Mouse (Mus musculus) liver, embryonic 15.5 days (tissue): ENCODE results near the gene Unc50. TPM values are rescaled to one million over a fixed set of nuclear protein-coding genes. Genes with fewer than 3 reads are reported as not detected.

ENCODE experiments used
- ATAC-seq: fragments of 200-750 bp; cut with Nextera tagmentation; 2 replicates; pipeline ENCODE4 v1.8.0; 2017; ENCODE audit warnings: moderate number of reproducible peaks, mild to moderate bottlenecking, moderate library complexity; ENCODE audit not compliant: insufficient read depth
- H3K27ac ChIP-seq: fragments of 300-500 bp; sonication (generic); replicated peaks from 2 replicates; pipeline ENCODE4 v1.5.1; 2015; ENCODE audit warnings: mild to moderate bottlenecking, inconsistent platforms
- H3K27me3 ChIP-seq: fragments of 300-500 bp; sonication (generic); 2 replicates; pipeline ENCODE4 v1.6.1; 2015; ENCODE audit warnings: mild to moderate bottlenecking, inconsistent platforms
- H3K36me3 ChIP-seq: fragments of 300-500 bp; sonication (generic); replicated peaks from 2 replicates; pipeline ENCODE4 v1.6.1; 2015; ENCODE audit warnings: moderate library complexity, mild to moderate bottlenecking, inconsistent platforms
- H3K4me1 ChIP-seq: fragments of 300-500 bp; sonication (generic); replicated peaks from 2 replicates; pipeline ENCODE4 v1.6.1; 2015; ENCODE audit warnings: inconsistent platforms
- H3K4me2 ChIP-seq: fragments of 300-500 bp; sonication (generic); 2 replicates; pipeline ENCODE4 v1.6.1; 2015; ENCODE audit warnings: moderate library complexity, mild to moderate bottlenecking, inconsistent platforms
- H3K4me3 ChIP-seq: fragments of 300-500 bp; sonication (generic); replicated peaks from 2 replicates; pipeline ENCODE4 v1.5.1; 2015; ENCODE audit warnings: mild to moderate bottlenecking, inconsistent platforms
- H3K9ac ChIP-seq: fragments of 300-500 bp; sonication (generic); 2 replicates; pipeline ENCODE4 v1.6.1; 2015; ENCODE audit warnings: moderate library complexity, mild to moderate bottlenecking, inconsistent platforms
- H3K9me3 ChIP-seq: fragments of 300-500 bp; sonication (generic); replicated peaks from 2 replicates; pipeline ENCODE4 v1.6.1; 2016; ENCODE audit warnings: inconsistent platforms
- WGBS: fragments of 180-500 bp; shearing (Covaris S2); methylation state at CpG from one replicate; pipeline ENCODE4 v1.1.7; 2015; ENCODE audit warnings: mixed read lengths; ENCODE audit not compliant: insufficient replicate concordance; 5-methylcytosine and 5-hydroxymethylcytosine counted together
- polyA plus RNA-seq: library from polyadenylated mRNA; unstranded; fragments of >200 nt; fragmentation: Nextera tagmentation; extraction: Ambion mirVana; gene quantifications from 2 replicates; pipeline ENCODE4 v1.2.1, GENCODE M21; 2015

The Unc50 gene
- polyA plus RNA-seq, 1 experiment from 2014 or later: 68.6 TPM

DNA sequence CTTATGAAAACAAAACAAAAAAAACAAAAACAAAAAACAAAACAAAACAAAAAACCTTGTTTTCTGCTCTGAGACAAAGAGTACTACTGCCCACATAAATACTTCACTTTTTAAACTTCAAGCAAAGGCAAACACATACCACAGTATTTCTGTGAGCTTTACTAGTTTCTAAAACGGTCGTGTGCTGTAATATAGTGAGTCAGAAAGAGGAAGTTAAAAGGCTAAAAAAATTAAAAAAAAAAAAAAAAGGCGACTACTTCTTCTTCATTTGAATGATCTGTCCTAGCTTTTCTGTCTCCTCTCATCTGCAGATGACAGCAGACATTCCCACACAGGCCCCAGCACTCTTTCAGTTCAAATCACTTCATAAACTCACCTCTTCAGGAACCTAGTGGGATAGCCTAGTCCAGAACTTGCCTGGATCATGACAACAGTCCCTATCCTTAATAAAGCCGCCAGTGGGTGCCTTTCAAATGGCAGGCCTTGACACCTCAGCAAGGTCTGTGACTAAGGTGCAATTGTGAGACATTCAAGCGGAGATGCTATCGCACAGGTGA lies 44.8 kb downstream of the Unc50 start:
- Histone ChIP-seq H3K27ac (0 out of 2 replicates have a peak overlapping the region, but pooled peaks have one; percentile 58), H3K4me2 (no peak overlapping the region)
- WGBS: 51% methylated on average over 6 of the region's 6 CpGs

DNA sequence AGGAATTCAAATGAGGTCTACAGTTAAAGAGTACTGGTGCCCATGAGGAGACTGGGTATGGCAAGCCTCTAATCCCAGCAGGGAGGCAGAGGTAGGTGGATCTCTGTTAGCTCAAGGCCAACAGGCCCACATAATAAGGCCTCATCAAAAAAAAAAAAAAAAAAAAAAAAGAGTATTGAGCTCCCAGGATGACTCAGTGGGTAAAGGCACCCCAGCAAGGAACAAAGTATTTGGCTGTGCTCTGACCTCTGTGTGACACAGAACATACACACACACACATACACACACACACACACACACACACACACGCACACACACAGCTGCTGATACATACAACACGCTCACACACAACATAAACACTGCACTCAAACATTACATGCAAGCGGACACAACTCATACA lies 45.4 kb downstream of the Unc50 start:
- H3K4me2 ChIP-seq: no peak overlapping the region
- ATAC-seq: no peak
- peaks cover 54% of the 10 kb centered on the region for H3K4me1 ChIP-seq
- H3K27me3 ChIP-seq: no peaks in the 10 kb centered on the region
- WGBS: 77% methylated on average over 3 of the region's 3 CpGs
- H3K36me3 ChIP-seq: no peaks in the 10 kb centered on the region
- no peak overlapping the region for H3K4me3 ChIP-seq
- H3K9ac ChIP-seq: no peak overlapping the region
- no peaks in the 10 kb centered on the region for H3K9me3 ChIP-seq
- no peak overlapping the region for H3K27ac ChIP-seq

More for the DNA sequence above, 44.8 kb downstream of the Unc50 start:
- Histone ChIP-seq H3K9ac (no peak overlapping the region), H3K9me3 (no peaks in the 10 kb centered on the region), H3K4me3 (no peak overlapping the region), H3K27me3 (no peaks in the 10 kb centered on the region), H3K36me3 (no peaks in the 10 kb centered on the region), H3K4me1 (peaks cover 48% of the 10 kb centered on the region)
- no peak for ATAC-seq

DNA sequence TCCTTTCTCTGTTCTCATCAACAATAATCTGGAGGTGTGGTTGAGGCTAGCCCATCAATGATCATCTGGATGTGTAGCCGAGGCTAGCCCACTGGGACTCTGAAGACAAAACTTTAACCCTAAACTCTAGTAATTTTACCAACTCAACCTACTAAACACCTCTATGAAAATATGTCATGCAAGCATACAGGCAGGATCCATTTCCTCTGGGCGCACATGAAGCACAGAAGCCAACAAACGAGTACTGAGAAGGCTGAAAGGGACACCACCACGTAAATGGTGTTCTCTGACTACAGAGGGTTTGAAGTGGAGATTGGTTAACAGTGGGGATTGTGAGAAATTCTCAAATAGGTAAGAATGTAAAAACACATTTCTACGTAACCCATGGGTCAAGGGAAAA lies 47.3 kb downstream of the Unc50 start:
- peak overlapping the region; percentile 80 for H3K4me2 ChIP-seq
- H3K9me3 ChIP-seq: no peaks in the 10 kb centered on the region
- no peak overlapping the region for H3K4me3 ChIP-seq
- H3K36me3 ChIP-seq: no peaks in the 10 kb centered on the region
- H3K4me1 ChIP-seq: peaks cover 63% of the 10 kb centered on the region
- peak overlapping the region; percentile 91 for H3K27ac ChIP-seq
- no peaks in the 10 kb centered on the region for H3K27me3 ChIP-seq
- no peak for ATAC-seq
- H3K9ac ChIP-seq: 0 out of 2 replicates have a peak overlapping the region, but pooled peaks have one; percentile 48
- WGBS: 75% methylated on average over 5 of the region's 5 CpGs

DNA sequence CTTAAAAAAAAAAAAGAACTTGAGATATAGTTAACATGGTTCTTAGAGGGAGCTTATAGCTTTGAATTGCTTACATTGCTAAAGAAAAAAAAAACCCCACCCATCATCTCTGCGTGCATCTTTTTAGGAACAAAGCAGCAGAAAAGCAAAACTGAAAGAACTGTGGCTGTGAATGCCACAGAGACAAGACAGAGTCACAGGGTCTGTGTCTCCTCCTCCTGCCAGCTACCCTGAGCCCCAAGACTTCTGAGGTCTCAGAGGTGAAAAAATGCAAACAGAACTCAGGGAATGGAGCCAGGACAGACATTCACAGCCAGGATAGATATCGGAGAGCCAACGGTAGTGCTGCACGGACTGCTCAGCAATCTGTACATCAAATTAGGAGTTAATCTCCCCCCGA lies 48.0 kb downstream of the Unc50 start:
- H3K9ac ChIP-seq: peak overlapping the region; percentile 48; the same call in 1 of the 2 replicates
- H3K4me1 ChIP-seq: peaks cover 61% of the 10 kb centered on the region
- WGBS: 12% methylated on average over 5 of the region's 5 CpGs
- peak; percentile 49 for ATAC-seq
- H3K36me3 ChIP-seq: no peaks in the 10 kb centered on the region
- H3K4me3 ChIP-seq: peak overlapping the region; percentile 51
- H3K4me2 ChIP-seq: peak overlapping the region; percentile 80
- H3K27ac ChIP-seq: peak overlapping the region; percentile 91
- no peaks in the 10 kb centered on the region for H3K27me3 ChIP-seq
- H3K9me3 ChIP-seq: no peaks in the 10 kb centered on the region

DNA sequence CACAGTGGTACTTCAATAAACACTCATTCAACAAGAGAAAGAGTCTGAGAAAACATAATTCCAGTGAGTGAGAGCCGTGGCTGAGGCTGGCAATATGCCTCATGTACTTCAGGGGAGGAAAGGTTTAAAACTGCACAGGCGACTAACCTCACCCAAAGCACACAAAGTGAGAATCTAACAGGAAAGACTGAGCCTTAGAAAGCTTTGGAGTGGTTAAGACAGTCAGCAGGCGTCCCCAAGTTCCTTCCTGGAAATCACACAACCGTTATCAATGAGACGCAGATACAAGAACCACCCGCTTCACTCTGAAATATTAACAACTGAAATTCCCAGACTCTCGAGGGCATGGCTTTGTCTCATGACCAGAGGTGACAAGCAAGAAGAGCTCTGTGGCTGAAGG lies 48.5 kb downstream of the Unc50 start:
- ATAC-seq: peak; percentile 83
- no peaks in the 10 kb centered on the region for H3K9me3 ChIP-seq
- 8% methylated on average over 7 of the region's 7 CpGs for WGBS
- no peaks in the 10 kb centered on the region for H3K36me3 ChIP-seq
- peak overlapping the region; percentile 80 for H3K4me2 ChIP-seq
- peaks cover 61% of the 10 kb centered on the region for H3K4me1 ChIP-seq
- H3K27me3 ChIP-seq: no peaks in the 10 kb centered on the region
- H3K4me3 ChIP-seq: peak overlapping the region; percentile 51
- H3K9ac ChIP-seq: peak overlapping the region; percentile 48
- H3K27ac ChIP-seq: peak overlapping the region; percentile 91

DNA sequence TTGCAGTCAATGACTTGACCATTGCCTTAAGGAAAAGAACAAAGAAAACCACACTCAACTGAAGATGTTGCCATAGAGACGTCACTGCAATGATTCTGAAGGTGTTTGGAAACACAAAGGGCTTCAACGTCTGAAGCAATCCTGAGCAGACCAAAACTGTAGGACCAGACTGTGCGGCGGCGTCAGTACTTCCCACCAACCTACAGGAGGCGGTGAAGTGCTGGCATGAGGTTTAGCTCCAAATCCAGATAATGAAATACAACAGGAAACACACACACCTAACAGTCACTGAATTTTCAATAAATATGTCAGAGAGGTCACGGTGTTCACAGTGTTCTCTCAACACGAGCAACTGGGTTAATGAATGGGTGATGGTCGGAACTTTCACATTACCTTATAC lies 49.1 kb downstream of the Unc50 start:
- Histone ChIP-seq H3K27ac (peak overlapping the region; percentile 91), H3K4me3 (peak overlapping the region; percentile 51), H3K36me3 (no peaks in the 10 kb centered on the region), H3K9ac (peak overlapping the region; percentile 28; the same call in 1 of the 2 replicates), H3K27me3 (no peaks in the 10 kb centered on the region), H3K4me2 (peak overlapping the region; percentile 80), H3K4me1 (peaks cover 56% of the 10 kb centered on the region), H3K9me3 (no peaks in the 10 kb centered on the region)
- WGBS: 19% methylated on average over 9 of the region's 9 CpGs
- ATAC-seq: peak; percentile 65

DNA sequence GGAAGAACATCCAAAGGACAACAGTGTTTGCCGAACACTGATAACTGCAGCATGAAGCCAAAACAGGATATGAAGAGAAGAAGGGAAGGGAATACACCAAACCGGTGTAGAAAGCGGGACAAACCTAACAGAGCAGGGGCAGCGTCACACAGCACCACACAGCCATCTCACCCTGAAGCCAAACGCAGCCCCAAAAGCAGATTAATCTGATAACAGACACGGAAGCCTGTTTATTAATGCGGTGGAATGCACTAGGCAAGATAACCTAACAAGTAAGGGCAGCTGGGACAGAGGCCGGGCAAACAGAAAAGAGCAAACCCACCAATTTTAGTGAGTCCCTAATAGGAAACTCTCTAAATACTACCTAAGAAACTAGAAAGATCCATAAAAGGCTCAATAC lies 49.8 kb downstream of the Unc50 start:
- peak overlapping the region; percentile 91 for H3K27ac ChIP-seq
- H3K4me2 ChIP-seq: peak overlapping the region; percentile 80
- no peak overlapping the region for H3K4me3 ChIP-seq
- peak overlapping the region; percentile 6; the same call in 1 of the 2 replicates for H3K9ac ChIP-seq
- peak; percentile 38 for ATAC-seq
- 8% methylated on average over 8 of the region's 8 CpGs for WGBS
- H3K27me3 ChIP-seq: no peaks in the 10 kb centered on the region
- no peaks in the 10 kb centered on the region for H3K36me3 ChIP-seq
- no peaks in the 10 kb centered on the region for H3K9me3 ChIP-seq
- peaks cover 53% of the 10 kb centered on the region for H3K4me1 ChIP-seq

DNA sequence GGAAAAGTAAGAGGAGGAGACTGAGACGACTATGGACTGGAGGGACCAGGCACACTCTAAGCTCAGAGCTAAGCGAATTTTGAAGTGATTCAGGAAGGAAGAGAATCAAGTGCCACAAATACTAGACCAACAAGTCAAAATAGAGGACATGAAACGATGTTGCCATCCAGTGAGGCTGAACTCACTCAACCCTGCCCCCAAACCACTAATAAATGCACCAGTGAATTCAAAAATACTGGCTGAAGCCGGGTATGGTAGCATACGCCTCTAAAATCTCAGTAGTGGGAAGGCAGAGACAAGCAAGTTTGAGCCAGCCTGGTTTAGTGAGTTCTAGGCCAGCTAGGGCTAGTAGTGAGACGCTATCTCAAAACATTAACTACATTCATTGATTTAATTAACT lies 50.8 kb downstream of the Unc50 start:
- Histone ChIP-seq H3K27ac (peak overlapping the region; percentile 51), H3K27me3 (no peaks in the 10 kb centered on the region), H3K36me3 (no peaks in the 10 kb centered on the region), H3K9me3 (no peaks in the 10 kb centered on the region), H3K4me2 (no peak overlapping the region), H3K4me3 (no peak overlapping the region), H3K4me1 (peaks cover 56% of the 10 kb centered on the region), H3K9ac (no peak overlapping the region)
- 61% methylated on average over 6 of the region's 6 CpGs for WGBS
- ATAC-seq: no peak

DNA sequence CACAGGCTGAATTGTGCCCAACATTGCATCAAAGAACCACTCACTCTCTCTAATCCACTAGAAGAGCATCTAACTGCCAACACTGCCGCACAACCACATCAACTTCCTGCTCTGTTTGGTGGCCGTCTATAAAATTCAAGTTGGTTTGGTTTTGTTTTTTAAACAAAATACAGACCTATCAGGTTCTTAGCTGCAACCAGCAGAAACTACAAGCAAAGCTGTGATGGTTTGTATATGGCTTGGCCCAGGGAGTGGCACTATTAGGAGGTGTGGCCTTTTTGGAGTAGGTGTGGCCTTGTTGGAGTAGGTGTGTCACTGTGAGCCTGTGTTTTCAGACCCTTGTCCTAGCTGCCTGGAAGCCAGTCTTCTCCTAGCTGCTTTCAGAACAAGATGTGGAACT lies 51.4 kb downstream of the Unc50 start:
- H3K36me3 ChIP-seq: no peaks in the 10 kb centered on the region
- H3K4me1 ChIP-seq: peaks cover 56% of the 10 kb centered on the region
- no peak overlapping the region for H3K4me2 ChIP-seq
- no peaks in the 10 kb centered on the region for H3K27me3 ChIP-seq
- H3K27ac ChIP-seq: 0 out of 2 replicates have a peak overlapping the region, but pooled peaks have one; percentile 24
- H3K9me3 ChIP-seq: no peaks in the 10 kb centered on the region
- ATAC-seq: no peak
- no peak overlapping the region for H3K4me3 ChIP-seq
- WGBS: 45% methylated on average over 2 of the region's 2 CpGs
- H3K9ac ChIP-seq: no peak overlapping the region

DNA sequence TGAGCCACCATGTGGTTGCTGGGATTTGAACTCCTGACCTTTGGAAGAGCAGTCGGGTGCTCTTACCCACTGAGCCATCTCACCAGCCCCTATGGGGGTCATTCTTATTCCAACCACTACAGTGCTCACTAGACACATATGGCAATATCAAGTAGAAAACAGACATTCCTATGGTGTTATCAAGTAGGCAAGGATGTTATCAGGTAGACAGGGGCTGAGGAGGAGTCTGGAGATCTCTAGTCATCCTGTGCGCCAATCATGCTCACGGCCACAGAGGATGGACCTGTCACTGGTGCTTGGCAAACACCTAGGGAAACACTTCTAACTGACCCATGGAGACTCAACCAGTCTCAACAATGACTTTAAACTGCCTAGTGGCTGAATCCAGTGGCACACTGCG lies 54.7 kb downstream of the Unc50 start:
- H3K9me3 ChIP-seq: no peaks in the 10 kb centered on the region
- WGBS: 51% methylated on average over 4 of the region's 4 CpGs
- no peaks in the 10 kb centered on the region for H3K27me3 ChIP-seq
- H3K36me3 ChIP-seq: no peaks in the 10 kb centered on the region
- H3K9ac ChIP-seq: no peak overlapping the region
- peaks cover 24% of the 10 kb centered on the region for H3K4me1 ChIP-seq
- ATAC-seq: peak; percentile 30; the same call in 1 of the 2 replicates
- no peak overlapping the region for H3K27ac ChIP-seq
- no peak overlapping the region for H3K4me3 ChIP-seq
- no peak overlapping the region for H3K4me2 ChIP-seq

DNA sequence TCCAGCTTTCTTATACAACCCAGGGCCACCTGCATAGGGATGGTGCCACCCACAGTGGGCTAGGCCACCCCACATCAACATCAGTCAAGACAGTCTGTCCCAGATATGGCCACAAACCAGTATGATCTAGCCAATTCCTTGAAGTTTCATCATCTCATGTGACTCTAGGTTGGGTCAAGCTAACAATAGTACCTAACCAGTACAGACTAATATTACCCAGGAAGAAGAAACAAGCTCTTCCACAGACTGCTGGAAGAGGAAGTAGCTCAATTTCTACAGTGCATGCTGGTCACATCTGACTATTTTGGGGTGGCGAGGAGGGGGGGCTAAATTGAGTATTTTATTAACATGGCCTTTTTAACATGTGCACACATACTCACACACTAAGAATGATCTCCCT lies 56.5 kb downstream of the Unc50 start:
- Histone ChIP-seq H3K4me3 (no peak overlapping the region), H3K4me2 (no peak overlapping the region), H3K27ac (peak overlapping the region; percentile 51; the same call in 1 of the 2 replicates), H3K9me3 (no peaks in the 10 kb centered on the region), H3K4me1 (peaks cover 7% of the 10 kb centered on the region), H3K9ac (no peak overlapping the region), H3K36me3 (no peaks in the 10 kb centered on the region), H3K27me3 (no peaks in the 10 kb centered on the region)
- ATAC-seq: no peak
- 73% methylated on average over 1 of the region's 1 CpGs for WGBS

DNA sequence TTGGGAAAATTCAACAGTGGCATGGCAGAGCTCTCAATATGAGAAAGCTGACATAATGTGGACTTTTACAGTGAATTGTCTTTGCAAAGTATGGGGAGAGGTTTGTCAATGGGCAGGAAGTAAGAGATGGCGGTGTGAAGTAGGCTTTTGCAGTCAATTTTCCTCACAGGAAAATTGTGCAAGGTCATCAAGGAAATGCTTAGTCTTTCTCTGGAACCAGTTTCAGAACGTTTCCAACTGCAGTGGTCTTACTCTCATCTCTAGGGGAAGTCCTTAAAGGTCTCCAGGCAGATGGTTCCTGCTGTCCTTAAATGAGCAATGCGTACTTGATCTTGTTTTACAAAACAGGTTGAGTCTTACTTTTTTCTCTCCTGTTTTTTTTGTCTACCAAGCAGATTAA lies 57.1 kb downstream of the Unc50 start:
- Histone ChIP-seq H3K9ac (no peak overlapping the region), H3K4me1 (peaks cover 5% of the 10 kb centered on the region), H3K27me3 (no peaks in the 10 kb centered on the region), H3K4me2 (no peak overlapping the region), H3K9me3 (no peaks in the 10 kb centered on the region), H3K27ac (no peak overlapping the region), H3K4me3 (no peak overlapping the region), H3K36me3 (no peaks in the 10 kb centered on the region)
- ATAC-seq: no peak
- 44% methylated on average over 3 of the region's 3 CpGs for WGBS
